Mouse (Mus musculus): Measurements from ENCODE around the gene Llph. TPM values are rescaled to one million over a fixed set of nuclear protein-coding genes. Genes with fewer than 3 reads are reported as not detected.

Llph gene
- polyA plus RNA-seq, 1 experiment from 2014 or later: 39.6 TPM

- Histone ChIP-seq H3K27me3 (replicated peaks) (no peaks in the 10 kb centered on the region), H3K4me3 (no peak overlapping the region), H3K4me2 (no peak overlapping the region), H3K36me3 (replicated peaks) (no peaks in the 10 kb centered on the region), H3K9ac (no peak overlapping the region), H3K4me1 (peaks cover 14% of the 10 kb centered on the region), H3K9me3 (no peaks in the 10 kb centered on the region), H3K27ac (no peak overlapping the region)
- WGBS: 83% methylated on average over 12 of the region's 12 CpGs
- no peak for ATAC-seq (replicated peaks)
These were observed 40.9 kb downstream of the Llph start for GRCm38 (mm10) chr10:120267790-120268189.

GRCm38 (mm10) chr10:120269946-120270345, 43.1 kb downstream of the Llph start:
- Histone ChIP-seq H3K4me3 (no peak overlapping the region), H3K27me3 (replicated peaks) (no peaks in the 10 kb centered on the region; the same call in 1 of the 2 replicates), H3K4me1 (peaks cover 17% of the 10 kb centered on the region), H3K36me3 (replicated peaks) (no peaks in the 10 kb centered on the region), H3K9ac (no peak overlapping the region), H3K4me2 (no peak overlapping the region), H3K27ac (no peak overlapping the region), H3K9me3 (no peaks in the 10 kb centered on the region)
- ATAC-seq (replicated peaks): no peak
- 98% methylated on average over 13 of the region's 13 CpGs for WGBS

- no peak for ATAC-seq (replicated peaks)
- Histone ChIP-seq H3K4me1 (peaks cover 17% of the 10 kb centered on the region), H3K4me2 (no peak overlapping the region), H3K9ac (no peak overlapping the region), H3K9me3 (no peaks in the 10 kb centered on the region), H3K36me3 (replicated peaks) (no peaks in the 10 kb centered on the region), H3K27me3 (replicated peaks) (no peaks in the 10 kb centered on the region; the same call in 1 of the 2 replicates), H3K27ac (no peak overlapping the region), H3K4me3 (no peak overlapping the region)
- WGBS: 79% methylated on average over 4 of the region's 4 CpGs
These were observed 43.9 kb downstream of the Llph start for GRCm38 (mm10) chr10:120270777-120271176.

- Histone ChIP-seq H3K4me1 (peaks cover 17% of the 10 kb centered on the region), H3K9me3 (no peaks in the 10 kb centered on the region), H3K27ac (peak overlapping the region; percentile 34; the same call in 1 of the 2 replicates), H3K4me3 (0 out of 2 replicates have a peak overlapping the region, but pooled peaks have one; percentile 39), H3K27me3 (replicated peaks) (no peaks in the 10 kb centered on the region; the same call in 1 of the 2 replicates), H3K36me3 (replicated peaks) (no peaks in the 10 kb centered on the region), H3K4me2 (peak overlapping the region; percentile 67), H3K9ac (no peak overlapping the region)
- WGBS: 66% methylated on average over 6 of the region's 6 CpGs
- ATAC-seq (replicated peaks): no peak
These were observed 44.4 kb downstream of the Llph start for GRCm38 (mm10) chr10:120271318-120271717.

- Histone ChIP-seq H3K36me3 (replicated peaks) (no peaks in the 10 kb centered on the region), H3K27me3 (replicated peaks) (no peaks in the 10 kb centered on the region; the same call in 1 of the 2 replicates), H3K4me2 (peak overlapping the region; percentile 67), H3K27ac (peak overlapping the region; percentile 65), H3K4me1 (peaks cover 17% of the 10 kb centered on the region), H3K9ac (peak overlapping the region; percentile 33; the same call in 1 of the 2 replicates), H3K4me3 (peak overlapping the region; percentile 39), H3K9me3 (no peaks in the 10 kb centered on the region)
- peak; percentile 60 for ATAC-seq (replicated peaks)
- WGBS: 8% methylated on average over 11 of the region's 11 CpGs
These were observed 45.0 kb downstream of the Llph start for GRCm38 (mm10) chr10:120271879-120272269.

GRCm38 (mm10) chr10:120272270-120272883, 45.5 kb downstream of the Llph start:
- H3K4me3 ChIP-seq: peak overlapping the region; percentile 39
- H3K9ac ChIP-seq: peak overlapping the region; percentile 33; the same call in 1 of the 2 replicates
- H3K27ac ChIP-seq: peak overlapping the region; percentile 65
- peaks cover 17% of the 10 kb centered on the region for H3K4me1 ChIP-seq
- WGBS: 6% methylated on average over 19 of the region's 19 CpGs
- no peaks in the 10 kb centered on the region for H3K36me3 ChIP-seq (replicated peaks)
- H3K4me2 ChIP-seq: peak overlapping the region; percentile 67
- H3K9me3 ChIP-seq: no peaks in the 10 kb centered on the region
- ATAC-seq (replicated peaks): peak; percentile 76
- H3K27me3 ChIP-seq (replicated peaks): no peaks in the 10 kb centered on the region; the same call in 1 of the 2 replicates

GRCm38 (mm10) chr10:120273335-120273734, 46.5 kb downstream of the Llph start:
- Histone ChIP-seq H3K36me3 (replicated peaks) (no peaks in the 10 kb centered on the region), H3K9ac (no peak overlapping the region), H3K4me2 (no peak overlapping the region), H3K4me3 (no peak overlapping the region), H3K27me3 (replicated peaks) (no peaks in the 10 kb centered on the region; the same call in 1 of the 2 replicates), H3K27ac (no peak overlapping the region), H3K4me1 (peaks cover 17% of the 10 kb centered on the region), H3K9me3 (no peaks in the 10 kb centered on the region)
- 83% methylated on average over 7 of the region's 7 CpGs for WGBS
- ATAC-seq (replicated peaks): no peak

- H3K27me3 ChIP-seq (replicated peaks): no peaks in the 10 kb centered on the region
- WGBS: 86% methylated on average over 12 of the region's 12 CpGs
- H3K4me2 ChIP-seq: no peak overlapping the region
- no peak overlapping the region for H3K4me3 ChIP-seq
- no peak overlapping the region for H3K9ac ChIP-seq
- no peak for ATAC-seq (replicated peaks)
- H3K27ac ChIP-seq: no peak overlapping the region
- no peaks in the 10 kb centered on the region for H3K9me3 ChIP-seq
- no peaks in the 10 kb centered on the region for H3K36me3 ChIP-seq (replicated peaks)
- H3K4me1 ChIP-seq: no peaks in the 10 kb centered on the region
These were observed 52.7 kb downstream of the Llph start for GRCm38 (mm10) chr10:120279482-120280128.

- no peaks in the 10 kb centered on the region for H3K9me3 ChIP-seq
- H3K4me1 ChIP-seq: no peaks in the 10 kb centered on the region
- H3K36me3 ChIP-seq (replicated peaks): no peaks in the 10 kb centered on the region
- 80% methylated on average over 4 of the region's 4 CpGs for WGBS
- no peak for ATAC-seq (replicated peaks)
- H3K9ac ChIP-seq: no peak overlapping the region
- H3K4me3 ChIP-seq: no peak overlapping the region
- no peak overlapping the region for H3K4me2 ChIP-seq
- H3K27me3 ChIP-seq (replicated peaks): no peaks in the 10 kb centered on the region
- H3K27ac ChIP-seq: no peak overlapping the region
These were observed 53.5 kb downstream of the Llph start for GRCm38 (mm10) chr10:120280375-120280774.

GRCm38 (mm10) chr10:120281700-120282099, 54.8 kb downstream of the Llph start:
- 92% methylated on average over 5 of the region's 5 CpGs for WGBS
- no peaks in the 10 kb centered on the region for H3K27me3 ChIP-seq (replicated peaks)

More at GRCm38 (mm10) chr10:120281700-120282099, 54.8 kb downstream of the Llph start:
- Histone ChIP-seq H3K4me3 (no peak overlapping the region), H3K4me1 (no peaks in the 10 kb centered on the region), H3K27ac (no peak overlapping the region), H3K9ac (no peak overlapping the region), H3K4me2 (no peak overlapping the region), H3K36me3 (replicated peaks) (no peaks in the 10 kb centered on the region), H3K9me3 (no peaks in the 10 kb centered on the region)
- ATAC-seq (replicated peaks): no peak
